Mouse (Mus musculus) right cerebral cortex, postnatal 10 days (tissue): Measurements from ENCODE around the gene Arhgef17.
"Not testable (repeated sequence)": the region's sequence is repeated elsewhere in the genome, so short reads cannot be mapped to it uniquely, and the experiment has no call there.

Experiments
- DNase-seq, 2 experiments: peaks; one replicate each; pipeline ENCODE4 v3.0.0; 2021; ENCODE audit warnings: low spot score in 2 of 2

Gene Arhgef17

DNA sequence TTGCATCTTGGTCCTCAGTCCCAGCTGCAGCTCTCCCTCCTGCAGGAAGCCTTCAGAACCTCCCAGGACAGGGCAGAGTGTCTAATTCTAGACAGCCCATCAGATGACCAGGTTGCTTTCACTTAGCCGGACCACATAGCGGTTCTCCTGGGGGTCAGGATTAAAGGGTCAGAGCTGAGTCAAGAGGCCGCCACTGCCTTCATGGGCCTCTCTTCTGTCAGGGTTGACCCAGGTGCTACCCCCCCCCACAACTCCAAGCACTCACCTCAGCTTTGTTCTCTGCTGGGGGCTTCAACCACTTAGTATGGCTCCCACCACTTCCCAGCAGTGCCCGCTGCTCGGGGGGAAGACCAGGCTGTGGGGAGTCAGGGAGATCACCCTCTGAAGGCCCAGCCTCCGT, 84.8 kb downstream of the Arhgef17 start:
- DNase-seq = no peak

- not testable (repeated sequence) for DNase-seq
Observed at GRCm38 (mm10) chr7:100846033-100846432, 85.9 kb downstream of the Arhgef17 start.

GRCm38 (mm10) chr7:100845412-100845811, 86.5 kb downstream of the Arhgef17 start:
- DNase-seq = peak; percentile 66 to 79

- no peak for DNase-seq
Observed at GRCm38 (mm10) chr7:100845026-100845400, 86.9 kb downstream of the Arhgef17 start.

GRCm38 (mm10) chr7:100844385-100845025, 87.4 kb downstream of the Arhgef17 start:
- DNase-seq = peak in 1 of 2 experiments; percentile 38

GRCm38 (mm10) chr7:100843866-100844265, 88.0 kb downstream of the Arhgef17 start:
- no peak for DNase-seq

DNA sequence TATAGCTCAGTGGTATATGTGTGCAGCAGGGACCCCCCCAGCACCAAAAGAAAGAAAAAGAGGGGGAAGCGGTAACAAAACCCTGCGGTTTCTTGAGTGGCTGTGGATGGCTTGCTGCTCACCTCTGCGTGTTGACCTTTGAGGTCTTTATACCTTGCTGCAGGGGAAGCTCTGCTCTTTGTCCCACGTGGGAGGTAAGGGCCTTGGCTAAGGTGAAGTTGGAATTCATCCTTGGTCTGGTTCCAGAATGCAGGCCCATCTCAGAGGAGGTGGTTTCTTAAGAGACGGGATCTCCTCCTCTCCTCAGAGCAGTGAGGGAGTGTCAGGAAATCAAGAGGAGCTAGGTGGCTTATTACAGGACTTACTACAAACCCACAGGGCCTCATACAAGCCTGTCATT, 89.7 kb downstream of the Arhgef17 start:
- DNase-seq = no peak

GRCm38 (mm10) chr7:100841608-100842007, 90.3 kb downstream of the Arhgef17 start:
- no peak for DNase-seq

- DNase-seq = no peak
Observed at GRCm38 (mm10) chr7:100840906-100841305, 91.0 kb downstream of the Arhgef17 start.

DNA sequence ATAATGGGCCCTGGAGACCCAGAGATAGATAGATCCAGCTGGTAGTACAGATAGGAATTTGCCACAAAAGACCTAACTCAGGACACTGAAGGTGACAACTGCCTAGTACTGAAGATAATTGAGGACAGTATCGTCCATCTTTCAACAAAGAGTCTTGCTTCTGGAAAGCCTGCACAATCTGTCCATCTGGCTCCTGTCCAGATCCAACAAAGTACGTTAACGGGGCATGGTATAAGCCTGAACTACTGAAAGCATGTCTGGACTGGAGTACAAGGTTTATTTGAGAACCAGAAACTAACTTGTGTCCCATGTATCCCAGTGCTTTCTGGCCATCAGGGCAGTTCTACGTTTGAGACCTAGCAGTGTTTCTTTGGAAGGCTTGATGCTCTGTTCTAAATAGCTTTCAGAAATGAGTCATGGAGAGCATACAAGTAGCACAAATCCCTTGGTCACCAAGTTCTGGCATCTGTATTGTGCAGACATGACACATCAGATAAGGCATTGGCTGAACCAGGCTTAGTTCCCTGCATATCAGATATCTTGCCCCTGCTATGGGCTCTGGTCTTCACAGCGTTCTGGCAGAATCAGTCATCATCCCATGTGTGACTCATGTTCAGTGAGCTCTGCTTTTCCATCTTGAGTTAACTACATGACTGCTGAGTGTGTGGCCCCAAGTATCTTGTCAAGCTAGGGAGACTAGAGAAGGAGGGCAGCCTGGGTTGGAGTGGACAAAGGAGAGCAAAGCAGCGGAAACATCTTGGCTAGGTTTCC, 92.1 kb downstream of the Arhgef17 start:
- DNase-seq = no peak

DNA sequence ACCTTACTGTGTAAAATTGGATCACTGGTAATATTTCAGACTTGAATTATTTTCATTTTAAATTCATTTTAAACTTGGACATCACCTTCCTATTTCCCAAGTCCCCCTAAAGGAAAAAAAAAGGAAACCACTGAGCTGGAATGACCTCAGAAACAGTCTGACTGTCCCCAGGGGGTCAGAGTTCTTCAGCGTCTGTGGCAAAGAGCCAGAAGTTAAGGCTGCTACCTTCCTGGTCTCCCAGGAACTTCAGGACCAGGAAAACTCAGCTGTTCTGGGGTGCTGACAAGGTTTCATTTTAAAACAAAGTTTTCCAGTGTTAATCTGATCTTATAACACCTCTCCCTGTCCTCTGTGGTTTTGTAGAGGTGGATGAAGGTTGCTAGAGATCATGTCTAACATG, 94.2 kb downstream of the Arhgef17 start:
- DNase-seq = no peak

- no peak for DNase-seq
Observed at GRCm38 (mm10) chr7:100836657-100837056, 95.2 kb downstream of the Arhgef17 start.

GRCm38 (mm10) chr7:100835711-100836110, 96.2 kb downstream of the Arhgef17 start:
- DNase-seq = no peak

DNA sequence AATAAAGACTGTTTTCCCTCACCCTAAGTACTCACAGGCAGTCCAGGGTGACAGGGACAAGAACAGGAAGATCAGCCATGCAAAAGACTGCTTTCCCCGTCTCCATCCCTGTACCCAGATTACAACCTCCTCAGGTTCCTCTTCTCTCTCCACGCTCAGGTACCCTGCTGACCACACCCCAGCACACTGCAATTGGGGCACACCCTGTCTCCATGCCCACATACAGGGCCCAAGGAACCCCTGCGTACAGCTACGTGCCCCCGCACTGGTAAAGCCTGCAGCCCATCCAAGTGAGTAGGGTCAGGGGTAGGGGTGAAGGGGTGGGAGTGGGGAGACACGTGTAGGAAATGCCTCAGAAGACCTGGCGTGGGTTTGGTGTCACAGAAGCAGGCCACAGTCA, 96.7 kb downstream of the Arhgef17 start:
- no peak for DNase-seq

DNA sequence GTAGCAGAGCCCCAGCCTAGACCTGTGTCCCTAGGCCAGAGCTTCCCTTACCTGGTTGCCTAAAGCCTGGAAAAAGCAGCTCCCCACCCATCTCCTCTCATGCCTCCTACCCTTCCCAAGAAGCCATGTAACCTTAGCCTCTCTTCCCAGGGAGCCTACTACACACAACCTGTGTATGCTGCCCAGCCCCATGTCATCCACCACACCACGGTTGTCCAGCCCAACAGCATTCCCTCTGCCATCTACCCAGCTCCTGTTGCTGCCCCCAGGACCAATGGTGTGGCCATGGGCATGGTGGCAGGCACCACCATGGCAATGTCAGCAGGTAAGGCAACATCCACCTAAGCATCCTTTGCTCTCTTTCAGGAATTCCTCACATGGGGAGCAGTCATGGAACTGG, 98.0 kb downstream of the Arhgef17 start:
- DNase-seq = no peak

GRCm38 (mm10) chr7:100828549-100828948, 103.4 kb downstream of the Arhgef17 start:
- no peak for DNase-seq

DNA sequence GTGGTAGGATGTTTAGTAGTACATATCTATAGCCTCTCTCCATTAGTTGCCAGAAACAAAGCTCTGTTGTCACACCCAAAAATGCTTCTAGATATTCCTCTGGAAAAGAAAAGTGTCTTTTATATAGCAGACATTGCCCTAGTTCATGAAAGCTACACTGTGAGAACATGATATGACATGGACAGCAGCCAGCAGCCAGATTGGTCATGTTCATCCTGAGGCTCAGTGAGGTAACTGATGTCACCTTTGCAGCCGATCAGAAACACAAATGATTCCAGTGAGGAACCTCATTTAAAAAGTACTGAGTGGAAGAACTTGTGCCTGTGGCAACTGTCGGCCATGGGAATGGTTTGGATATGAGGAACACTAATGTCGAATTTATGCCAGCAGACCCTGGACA, 107.2 kb downstream of the Arhgef17 start:
- DNase-seq = no peak
